Mouse (Mus musculus) embryonic facial prominence, embryonic 14.5 days (tissue): ENCODE measurements around the gene Hexb. TPM values are rescaled to one million over a fixed set of nuclear protein-coding genes. Genes with fewer than 3 reads are reported as not detected.
A peak's percentile ranks its signal among the peaks of the same experiment; 100 is the strongest.

Experiments used
- ATAC-seq: fragments of 200-750 bp; cut with Nextera tagmentation; 2 replicates; pipeline ENCODE4 v1.8.0; 2017; ENCODE audit warnings: low read depth, moderate number of reproducible peaks, moderate TSS enrichment
- DNase-seq: peaks from one replicate; pipeline ENCODE4 v3.0.0-alpha.2; 2015; ENCODE audit warnings: low spot score
- H3K27ac ChIP-seq: fragments of 300-500 bp; sonication (generic); replicated peaks from 2 replicates; pipeline ENCODE4 v1.5.1; 2014; ENCODE audit warnings: low read depth, mild to moderate bottlenecking, low read length, moderate library complexity
- H3K27me3 ChIP-seq: fragments of 300-500 bp; sonication (generic); replicated peaks from 2 replicates; pipeline ENCODE4 v1.6.1; 2014; ENCODE audit warnings: low read length; ENCODE audit not compliant: control insufficient read depth, insufficient read depth
- H3K36me3 ChIP-seq: fragments of 300-500 bp; sonication (generic); 2 replicates; pipeline ENCODE4 v1.6.1; 2014; ENCODE audit warnings: low read length, mixed read lengths; ENCODE audit not compliant: control insufficient read depth, insufficient read depth
- H3K4me1 ChIP-seq: fragments of 300-500 bp; sonication (generic); 2 replicates; pipeline ENCODE4 v1.6.1; 2014; ENCODE audit warnings: antibody characterized with exemption, low read length; ENCODE audit not compliant: control insufficient read depth, insufficient read depth
- H3K4me2 ChIP-seq: fragments of 300-500 bp; sonication (generic); 2 replicates; pipeline ENCODE4 v1.6.1; 2014; ENCODE audit warnings: low read depth, mild to moderate bottlenecking, low read length, moderate library complexity, mixed read lengths
- H3K4me3 ChIP-seq: fragments of 300-500 bp; sonication (generic); 2 replicates; pipeline ENCODE4 v1.5.1; 2014; ENCODE audit warnings: low read depth, mild to moderate bottlenecking, low read length
- H3K9ac ChIP-seq: fragments of 300-500 bp; sonication (generic); 2 replicates; pipeline ENCODE4 v1.6.1; 2014; ENCODE audit warnings: low read depth, mild to moderate bottlenecking, low read length, moderate library complexity, mixed read lengths
- H3K9me3 ChIP-seq: fragments of 300-500 bp; sonication (generic); 2 replicates; pipeline ENCODE4 v1.6.1; 2016; ENCODE audit warnings: low read length; ENCODE audit not compliant: control insufficient read depth
- WGBS: fragments of 180-500 bp; shearing (Covaris S2); extraction: QIAGEN DNeasy Blood & Tissue Kit; methylation state at CpG from one replicate; pipeline ENCODE4 v1.1.7; 2014; 5-methylcytosine and 5-hydroxymethylcytosine counted together
- polyA plus RNA-seq: library from polyadenylated mRNA; unstranded; fragments of >200 nt; fragmentation: Nextera tagmentation; extraction: Ambion mirVana; gene quantifications from 2 replicates; pipeline ENCODE4 v1.2.1, GENCODE M21; 2014

Hexb gene
- polyA plus RNA-seq, 1 experiment from 2014 or later = 44.4 TPM

DNA sequence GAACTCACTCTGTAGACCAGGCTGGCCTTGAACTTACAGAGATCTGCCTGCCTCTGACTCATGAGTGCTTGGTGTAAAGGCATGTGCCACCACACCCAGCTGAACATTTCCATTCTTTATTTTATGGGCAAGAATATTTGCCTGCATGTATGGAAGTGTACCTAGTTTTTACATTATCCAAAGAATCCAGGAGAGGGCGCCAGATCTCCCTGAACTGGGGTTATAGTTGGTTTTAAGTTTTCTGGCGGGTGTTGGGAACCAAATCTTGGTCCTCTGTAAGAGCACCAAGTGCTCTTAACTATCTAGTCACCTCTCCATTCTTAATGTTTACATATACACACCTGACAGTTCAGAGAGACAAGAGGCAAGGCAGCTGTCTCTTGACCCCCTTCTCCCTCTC lies 34.9 kb upstream of the Hexb start:
- no peak overlapping the region for H3K4me2 ChIP-seq
- no peaks in the 10 kb centered on the region for H3K9me3 ChIP-seq
- no peak overlapping the region for H3K27ac ChIP-seq
- no peaks in the 10 kb centered on the region for H3K36me3 ChIP-seq
- no peak overlapping the region for H3K4me3 ChIP-seq
- H3K4me1 ChIP-seq = no peaks in the 10 kb centered on the region; the same call in 1 of the 2 replicates
- 73% methylated on average over 2 of the region's 2 CpGs for WGBS
- no peak overlapping the region for H3K9ac ChIP-seq
- DNase-seq (no peak), ATAC-seq (no peak)
- no peaks in the 10 kb centered on the region for H3K27me3 ChIP-seq

DNA sequence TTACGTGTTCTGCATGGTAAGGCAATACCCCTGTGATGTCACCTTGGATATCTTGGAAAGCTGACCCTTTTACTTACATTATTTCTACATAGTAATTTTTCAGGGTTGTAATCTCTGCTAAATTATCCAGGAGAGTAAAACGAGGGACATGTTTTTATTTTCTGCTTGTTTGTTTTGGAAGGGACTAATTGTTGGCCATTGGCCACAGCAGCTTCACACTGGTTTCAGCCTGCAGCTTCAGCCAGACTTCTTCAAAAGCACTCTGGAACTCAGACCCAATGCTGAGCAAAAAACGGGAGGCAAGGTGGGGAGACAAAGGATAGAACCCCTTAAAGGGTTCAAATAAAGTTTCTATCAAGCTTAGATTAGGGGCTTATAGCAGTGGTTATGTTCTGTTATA lies 31.9 kb upstream of the Hexb start:
- H3K9me3 ChIP-seq = no peaks in the 10 kb centered on the region
- no peak overlapping the region for H3K9ac ChIP-seq
- WGBS = 54% methylated on average over 3 of the region's 3 CpGs
- H3K4me2 ChIP-seq = no peak overlapping the region
- H3K4me3 ChIP-seq = no peak overlapping the region
- H3K4me1 ChIP-seq = no peaks in the 10 kb centered on the region; the same call in 1 of the 2 replicates
- no peak overlapping the region for H3K27ac ChIP-seq
- no peaks in the 10 kb centered on the region for H3K36me3 ChIP-seq
- no peaks in the 10 kb centered on the region for H3K27me3 ChIP-seq
- DNase-seq (no peak), ATAC-seq (no peak)

DNA sequence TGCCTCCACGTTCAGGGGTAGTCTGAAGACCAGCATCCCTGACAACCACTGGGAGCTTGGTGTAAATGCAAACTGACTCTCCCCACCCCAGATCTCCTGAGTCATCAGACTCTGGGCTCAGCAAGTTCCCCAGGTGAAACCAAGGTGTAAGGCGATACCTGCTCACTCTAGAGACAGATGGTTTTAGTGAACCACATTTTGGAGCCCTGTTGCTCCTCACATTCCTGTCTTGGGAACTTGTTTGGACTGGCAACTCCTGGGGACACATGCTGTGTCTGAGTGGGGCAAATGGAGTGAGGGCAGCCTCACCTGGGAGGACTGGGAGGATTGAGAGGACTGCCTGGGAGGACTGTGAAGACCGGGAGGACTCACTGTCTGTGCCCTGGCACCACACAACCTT lies 29.6 kb upstream of the Hexb start:
- Histone ChIP-seq H3K4me1 (no peaks in the 10 kb centered on the region), H3K27me3 (no peaks in the 10 kb centered on the region), H3K4me2 (no peak overlapping the region), H3K9me3 (no peaks in the 10 kb centered on the region), H3K4me3 (no peak overlapping the region), H3K27ac (no peak overlapping the region), H3K9ac (no peak overlapping the region), H3K36me3 (no peaks in the 10 kb centered on the region)
- 82% methylated on average over 3 of the region's 3 CpGs for WGBS
- DNase-seq (no peak), ATAC-seq (no peak)

DNA sequence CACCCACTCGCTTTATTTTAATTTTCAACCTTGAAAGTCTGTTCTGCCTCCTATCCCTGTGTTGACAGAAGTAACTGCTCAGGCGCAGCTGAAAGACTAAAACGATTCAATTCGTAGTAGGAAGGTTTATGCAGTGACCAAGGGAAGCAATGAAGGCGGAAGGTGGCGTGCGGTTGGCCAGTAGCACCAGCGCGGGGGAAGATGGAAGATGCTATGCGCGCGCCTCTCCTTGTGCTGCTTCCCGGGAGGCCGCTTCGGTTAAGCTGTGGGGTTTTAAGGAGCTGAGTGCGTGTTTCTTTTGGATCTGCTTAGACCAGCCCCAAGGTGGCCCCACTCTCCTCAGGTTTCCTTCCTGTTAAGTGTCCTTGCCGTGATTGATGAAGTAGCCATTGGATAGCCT lies 27.0 kb upstream of the Hexb start:
- peak overlapping the region; percentile 23 for H3K4me2 ChIP-seq

DNA sequence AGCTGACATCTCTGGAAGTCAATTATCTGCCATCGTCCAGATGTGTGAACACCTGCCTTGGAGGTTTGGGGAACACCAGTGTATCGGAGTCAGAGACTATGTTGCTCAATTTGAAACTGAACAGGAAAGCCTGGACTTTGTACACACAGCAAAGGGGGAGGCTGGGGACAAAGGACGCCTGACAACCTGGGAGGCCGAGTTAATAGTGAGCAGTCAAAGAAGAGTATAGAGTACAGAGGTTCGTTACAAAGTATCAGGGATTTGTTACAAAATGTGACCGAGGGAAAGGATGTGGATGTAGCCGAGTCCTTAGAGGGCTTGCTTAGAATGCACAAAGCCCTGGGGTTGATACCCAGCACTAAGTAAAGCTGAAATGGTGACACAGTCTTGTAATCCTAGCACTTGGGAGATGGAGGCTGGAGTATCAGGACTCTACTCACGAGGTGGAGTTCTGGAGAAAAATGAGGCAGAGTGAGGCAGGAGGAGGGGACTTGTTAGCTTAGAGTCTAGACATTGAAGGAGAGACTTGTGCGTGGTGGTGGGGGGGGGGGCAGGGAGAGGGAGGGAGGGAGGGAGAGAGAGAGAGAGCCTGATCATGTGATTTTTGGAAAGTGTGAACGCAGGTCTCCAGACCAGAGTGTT lies 26.3 kb upstream of the Hexb start:
- Histone ChIP-seq H3K27me3 (no peaks in the 10 kb centered on the region), H3K4me2 (peak overlapping the region; percentile 23; the same call in 1 of the 2 replicates), H3K9ac (no peak overlapping the region), H3K36me3 (no peaks in the 10 kb centered on the region), H3K9me3 (no peaks in the 10 kb centered on the region), H3K4me3 (no peak overlapping the region), H3K27ac (no peak overlapping the region), H3K4me1 (no peaks in the 10 kb centered on the region)
- DNase-seq (no peak), ATAC-seq (no peak)
- 60% methylated on average over 10 of the region's 10 CpGs for WGBS

More for the DNA sequence above, 27.0 kb upstream of the Hexb start:
- no peaks in the 10 kb centered on the region for H3K4me1 ChIP-seq
- no peak overlapping the region for H3K4me3 ChIP-seq
- DNase-seq (no peak), ATAC-seq (no peak)
- no peaks in the 10 kb centered on the region for H3K27me3 ChIP-seq
- no peak overlapping the region for H3K27ac ChIP-seq
- H3K9ac ChIP-seq = no peak overlapping the region
- 49% methylated on average over 17 of the region's 17 CpGs for WGBS
- no peaks in the 10 kb centered on the region for H3K9me3 ChIP-seq
- H3K36me3 ChIP-seq = no peaks in the 10 kb centered on the region

DNA sequence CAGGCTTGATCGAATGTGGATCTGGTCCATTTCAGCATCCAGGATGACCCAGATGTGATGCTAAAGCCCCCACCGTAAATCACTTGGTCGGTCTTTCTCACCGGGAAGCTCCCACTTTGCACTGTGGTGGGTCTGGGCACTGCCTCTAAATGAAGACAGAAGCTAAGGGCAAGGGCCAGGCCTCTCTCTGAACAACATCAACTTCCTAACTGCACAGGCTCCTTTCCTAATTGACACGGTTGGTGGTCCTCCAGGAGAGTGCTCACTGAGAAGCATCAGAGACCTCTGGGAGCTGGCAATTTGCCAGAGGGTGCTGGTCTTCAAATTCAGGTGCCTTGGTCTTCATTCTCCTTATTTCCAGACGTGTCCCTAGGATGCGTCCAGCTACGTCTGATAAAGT lies 25.7 kb upstream of the Hexb start:
- ATAC-seq (no peak), DNase-seq (no peak)
- H3K4me3 ChIP-seq = no peak overlapping the region
- H3K36me3 ChIP-seq = no peaks in the 10 kb centered on the region
- H3K9me3 ChIP-seq = no peaks in the 10 kb centered on the region
- H3K4me1 ChIP-seq = no peaks in the 10 kb centered on the region
- H3K4me2 ChIP-seq = no peak overlapping the region
- H3K27ac ChIP-seq = no peak overlapping the region
- H3K9ac ChIP-seq = no peak overlapping the region
- 85% methylated on average over 8 of the region's 8 CpGs for WGBS
- H3K27me3 ChIP-seq = no peaks in the 10 kb centered on the region

DNA sequence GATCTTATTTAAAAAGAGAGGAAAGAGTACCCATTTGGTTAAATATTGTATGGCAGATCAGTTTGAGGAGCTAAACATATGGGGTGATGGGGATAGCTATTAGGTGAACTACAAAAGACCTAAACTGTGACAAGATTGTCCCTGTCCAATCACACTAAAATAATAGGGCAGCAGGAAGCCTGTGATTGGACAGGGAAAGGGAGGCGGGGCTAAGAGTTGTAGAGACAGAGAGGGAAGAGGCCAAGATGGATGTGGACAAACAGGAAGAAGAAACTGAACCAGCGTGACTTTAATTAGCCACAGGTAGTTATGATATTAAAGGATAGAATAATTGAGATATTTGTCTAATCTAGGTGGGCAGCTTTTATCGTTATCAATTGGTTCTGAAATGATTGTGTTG lies 21.9 kb upstream of the Hexb start:
- DNase-seq = no peak
- H3K4me2 ChIP-seq = no peak overlapping the region
- no peak overlapping the region for H3K27ac ChIP-seq
- no peaks in the 10 kb centered on the region for H3K9me3 ChIP-seq
- no peaks in the 10 kb centered on the region for H3K27me3 ChIP-seq
- no peak overlapping the region for H3K9ac ChIP-seq
- H3K4me3 ChIP-seq = no peak overlapping the region
- no peaks in the 10 kb centered on the region for H3K36me3 ChIP-seq
- ATAC-seq = no peak
- peaks cover 6% of the 10 kb centered on the region for H3K4me1 ChIP-seq
- 87% methylated on average over 3 of the region's 3 CpGs for WGBS

DNA sequence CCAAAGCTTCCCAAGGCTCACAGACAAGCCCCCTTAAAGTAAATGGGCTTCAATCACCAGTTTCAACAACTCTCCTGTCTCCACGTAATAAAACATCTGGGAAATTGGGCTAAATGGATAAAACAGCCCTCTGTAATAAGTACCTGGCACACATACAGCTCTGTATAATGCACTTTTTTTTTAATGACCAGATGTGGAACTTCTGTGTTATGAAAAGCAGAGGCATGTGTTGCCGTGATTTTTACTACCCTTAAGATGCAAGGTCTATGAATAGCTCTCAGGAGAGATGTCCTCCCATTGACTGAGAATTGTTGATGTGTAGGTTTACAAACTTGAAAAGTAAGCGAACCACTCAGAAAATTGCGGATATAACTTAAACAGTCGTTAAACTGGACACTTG lies 18.0 kb upstream of the Hexb start:
- DNase-seq (no peak), ATAC-seq (no peak)
- Histone ChIP-seq H3K4me2 (no peak overlapping the region), H3K36me3 (no peaks in the 10 kb centered on the region), H3K27ac (no peak overlapping the region), H3K27me3 (no peaks in the 10 kb centered on the region), H3K9ac (no peak overlapping the region), H3K4me1 (peaks cover 6% of the 10 kb centered on the region), H3K4me3 (no peak overlapping the region), H3K9me3 (no peaks in the 10 kb centered on the region)
- 56% methylated on average over 5 of the region's 5 CpGs for WGBS

DNA sequence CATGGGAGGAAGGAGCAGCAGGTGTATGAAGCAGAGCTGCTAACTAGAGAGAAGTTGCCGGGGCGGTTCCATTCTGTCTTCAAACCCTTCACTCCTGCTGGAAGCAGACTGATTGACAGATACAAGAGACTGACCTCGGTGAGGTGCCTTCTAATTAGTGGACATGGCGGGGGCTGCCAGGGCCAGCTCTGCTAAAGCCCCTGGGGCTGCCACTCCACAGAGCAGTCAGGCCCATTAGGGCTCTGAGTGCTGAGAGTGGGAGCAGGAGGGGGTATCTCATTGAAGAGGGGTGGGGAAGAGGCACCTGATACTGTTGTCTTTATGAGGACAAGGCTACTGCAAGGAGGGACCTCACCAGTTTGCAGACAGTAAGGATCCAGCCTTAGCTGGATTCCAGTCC lies 17.4 kb upstream of the Hexb start:
- H3K9ac ChIP-seq = no peak overlapping the region
- no peak for DNase-seq
- 34% methylated on average over 4 of the region's 4 CpGs for whole genome bisulfite sequencing
- H3K4me1 ChIP-seq = peaks cover 6% of the 10 kb centered on the region
- no peak overlapping the region for H3K4me3 ChIP-seq
- no peak for ATAC-seq
- no peaks in the 10 kb centered on the region for H3K27me3 ChIP-seq
- H3K9me3 ChIP-seq = no peaks in the 10 kb centered on the region
- no peak overlapping the region for H3K4me2 ChIP-seq
- H3K27ac ChIP-seq = no peak overlapping the region
- H3K36me3 ChIP-seq = no peaks in the 10 kb centered on the region
